Mouse (Mus musculus): ENCODE measurements at regions not wholly inside any gene's neighbourhood (a gene's known extent, or its start where the extent isn't known, plus 50 kb on each side); places are given as distances from the start of the nearest gene placed in this dataset.

- ATAC-seq: no peak
Measured at GRCm38 (mm10) chr6:100176914-100177560, 110.2 kb downstream of the Rybp start.

- no peak for ATAC-seq
Measured at GRCm38 (mm10) chr6:100170711-100171348, 116.5 kb downstream of the Rybp start.

- no peak for ATAC-seq
Measured at GRCm38 (mm10) chr6:100167321-100167720, 120.0 kb downstream of the Rybp start.

GRCm38 (mm10) chr6:100165746-100166145, 121.5 kb downstream of the Rybp start:
- ATAC-seq: no peak

GRCm38 (mm10) chr6:100164162-100164561, 123.1 kb downstream of the Rybp start:
- ATAC-seq: no peak

- ATAC-seq: no peak
Measured at GRCm38 (mm10) chr6:100163814-100164130, 123.5 kb downstream of the Rybp start.

GRCm38 (mm10) chr6:100162961-100163813, 124.1 kb downstream of the Rybp start:
- ATAC-seq: no peak

GRCm38 (mm10) chr6:100160670-100161069, 126.6 kb downstream of the Rybp start:
- ATAC-seq: no peak

- no peak for ATAC-seq
Measured at GRCm38 (mm10) chr6:100159817-100160216, 127.5 kb downstream of the Rybp start.

- ATAC-seq: no peak
Measured at GRCm38 (mm10) chr6:100159246-100159645, 128.0 kb downstream of the Rybp start.

GRCm38 (mm10) chr6:100157288-100157687, 130.0 kb downstream of the Rybp start:
- no peak for ATAC-seq

GRCm38 (mm10) chr6:100156163-100156562, 131.1 kb downstream of the Rybp start:
- no peak for ATAC-seq

- no peak for ATAC-seq
Measured at GRCm38 (mm10) chr6:100155676-100156075, 131.6 kb downstream of the Rybp start.

GRCm38 (mm10) chr6:100151447-100151846, 135.8 kb downstream of the Rybp start:
- ATAC-seq: no peak

GRCm38 (mm10) chr6:100150703-100151208, 136.5 kb downstream of the Rybp start:
- no peak for ATAC-seq

GRCm38 (mm10) chr6:100149458-100149852, 137.8 kb downstream of the Rybp start:
- ATAC-seq: no peak

GRCm38 (mm10) chr6:100148751-100149457, 138.4 kb downstream of the Rybp start:
- no peak for ATAC-seq

- no peak for ATAC-seq
Measured at GRCm38 (mm10) chr6:100146360-100146935, 140.8 kb downstream of the Rybp start.

- ATAC-seq: no peak
Measured at GRCm38 (mm10) chr6:100145869-100146268, 141.4 kb downstream of the Rybp start.

GRCm38 (mm10) chr6:100144544-100145287, 142.6 kb downstream of the Rybp start:
- no peak for ATAC-seq

- ATAC-seq: no peak
Measured at GRCm38 (mm10) chr6:100143586-100144301, 143.5 kb downstream of the Rybp start.

Data from inflammation-experienced regulatory T-cells, adult 6 months (primary cell).